Mouse (Mus musculus): ENCODE data around the gene Olfr974. TPM values are rescaled to one million over a fixed set of nuclear protein-coding genes. Genes with fewer than 3 reads are reported as not detected.
"Not testable (repeated sequence)": the region's sequence is repeated elsewhere in the genome, so short reads cannot be mapped to it uniquely, and the experiment has no call there.

Olfr974 gene
- total and polyA plus RNA-seq, 2 experiments = not detected

DNA sequence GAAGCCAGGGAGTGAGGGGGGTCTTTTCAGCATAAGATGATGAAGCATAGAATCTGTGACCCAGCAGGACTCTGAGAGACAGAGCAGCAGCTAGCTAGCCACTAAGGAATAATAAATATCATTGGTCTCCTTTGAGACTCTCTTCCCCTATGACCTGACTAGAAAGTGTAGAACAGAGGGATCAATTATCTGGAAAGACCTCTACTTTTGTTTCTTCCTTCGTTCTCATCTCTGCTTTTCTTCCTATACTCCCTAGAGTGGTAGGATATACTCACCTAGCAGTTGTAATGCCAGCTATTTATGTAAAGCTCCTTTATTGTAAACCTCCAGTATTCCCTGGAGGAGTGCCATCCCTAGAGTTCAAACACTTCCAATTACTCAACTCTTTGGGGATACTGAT is 14.6 kb downstream of the Olfr974 start, which contains the start of gene Olfr975:
Gene Olfr975, minus strand, starts transcription at position 101 of the 400 bp plus-strand sequence.
- H3K27me3 ChIP-seq (ENCODE audit: control insufficient read depth, insufficient read depth, low read length) = no peaks in the 10 kb centered on the region
- no peak within 1 kb of the TSS for H3K9ac ChIP-seq (ENCODE audit: low read depth, low read length)
- H3K27ac ChIP-seq (replicated peaks; ENCODE audit: insufficient read depth, low read depth, low read length) = no peak within 1 kb of the TSS
- no peaks in the 10 kb centered on the region for H3K36me3 ChIP-seq (ENCODE audit: control insufficient read depth, insufficient read depth, low read length)
- H3K79me2 ChIP-seq (ENCODE audit: control insufficient read depth, insufficient read depth, low read length) = no peaks in the 10 kb centered on the region
- no peak within 1 kb of the TSS for H3K4me3 ChIP-seq (ENCODE audit: insufficient read depth, low read depth, low read length)
- H3K4me1 ChIP-seq (ENCODE audit: control insufficient read depth, insufficient read depth, low read length) = no peaks in the 10 kb centered on the region
- TF ChIP-seq CTCF (IDR thresholded peaks at IDR 0.05; ENCODE audit: low read depth, low read length) (no peak), POLR2A (IDR thresholded peaks at IDR 0.05; ENCODE audit: extremely low read depth, insufficient read depth, low read length) (no peak)
- DNase-seq (ENCODE audit: extremely low read depth, low read depth, low spot score) = no peak
- 59% methylated on average over 1 of the region's 1 CpGs for WGBS

DNA sequence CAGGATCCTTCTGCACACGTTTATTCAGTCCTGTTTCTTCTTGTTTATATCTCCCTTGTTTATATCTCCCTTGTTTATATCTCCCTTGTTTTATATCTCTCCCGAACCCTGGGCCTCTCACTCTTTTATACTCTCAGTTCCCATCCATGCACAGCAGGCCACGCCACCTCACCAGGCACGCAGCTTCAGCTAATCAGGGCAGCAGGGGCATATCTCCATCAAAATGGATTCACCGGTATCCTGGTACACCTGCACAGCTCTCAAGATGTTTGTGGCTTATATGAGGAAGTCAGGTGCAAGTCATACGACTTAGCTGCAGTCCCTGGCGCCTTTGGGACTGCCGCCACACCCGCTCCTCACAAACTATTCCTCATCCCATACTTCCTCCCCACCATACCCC is 23.7 kb downstream of the Olfr974 start, which contains the start of gene Olfr976:
Gene Olfr976, minus strand, starts transcription at position 101 of the 400 bp plus-strand sequence.
- not testable (repeated sequence) for H3K9ac ChIP-seq (ENCODE audit: low read depth, low read length); H3K4me3 ChIP-seq (ENCODE audit: insufficient read depth, low read depth, low read length); H3K27me3 ChIP-seq (ENCODE audit: control insufficient read depth, insufficient read depth, low read length); DNase-seq (ENCODE audit: extremely low read depth, low read depth, low spot score); H3K4me1 ChIP-seq (ENCODE audit: control insufficient read depth, insufficient read depth, low read length); H3K36me3 ChIP-seq (ENCODE audit: control insufficient read depth, insufficient read depth, low read length); H3K27ac ChIP-seq (replicated peaks; ENCODE audit: insufficient read depth, low read depth, low read length); H3K79me2 ChIP-seq (ENCODE audit: control insufficient read depth, insufficient read depth, low read length)
- WGBS = 79% methylated on average over 8 of the region's 9 CpGs

DNA sequence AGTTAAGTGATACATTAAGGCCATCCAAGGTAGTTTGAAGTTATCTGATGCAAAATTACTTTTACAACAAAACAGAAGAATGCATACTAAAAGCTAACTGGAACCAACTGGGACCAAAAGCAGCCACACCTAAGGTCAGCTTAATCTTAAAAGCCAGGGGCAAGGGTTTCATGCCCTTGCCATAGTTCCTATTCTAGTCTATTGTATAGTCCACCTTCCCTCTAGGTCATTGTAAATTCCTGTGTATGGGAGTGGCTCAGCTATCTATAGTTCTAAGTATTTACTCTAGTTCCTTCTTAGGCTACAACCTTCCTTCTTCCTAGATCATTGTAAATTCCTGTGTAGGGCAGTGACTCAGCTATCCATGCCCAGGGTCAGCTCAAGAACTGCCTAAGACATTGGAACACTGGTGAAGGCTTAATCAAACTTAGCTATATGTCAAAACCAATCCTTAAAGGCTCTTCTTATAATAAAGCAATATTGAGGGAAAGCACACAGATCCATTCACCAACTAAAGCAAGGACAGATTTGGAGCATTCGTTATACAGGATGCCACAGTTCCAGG is 39.4 kb downstream of the Olfr974 start:
- not testable (repeated sequence) for H3K27ac ChIP-seq (replicated peaks; ENCODE audit: insufficient read depth, low read depth, low read length); H3K4me3 ChIP-seq (ENCODE audit: insufficient read depth, low read depth, low read length); H3K27me3 ChIP-seq (ENCODE audit: control insufficient read depth, insufficient read depth, low read length); H3K79me2 ChIP-seq (ENCODE audit: control insufficient read depth, insufficient read depth, low read length); DNase-seq (ENCODE audit: extremely low read depth, low read depth, low spot score); H3K4me1 ChIP-seq (ENCODE audit: control insufficient read depth, insufficient read depth, low read length); H3K36me3 ChIP-seq (ENCODE audit: control insufficient read depth, insufficient read depth, low read length); H3K9ac ChIP-seq (ENCODE audit: low read depth, low read length)
- 72% methylated on average over 1 of the region's 1 CpGs for WGBS

DNA sequence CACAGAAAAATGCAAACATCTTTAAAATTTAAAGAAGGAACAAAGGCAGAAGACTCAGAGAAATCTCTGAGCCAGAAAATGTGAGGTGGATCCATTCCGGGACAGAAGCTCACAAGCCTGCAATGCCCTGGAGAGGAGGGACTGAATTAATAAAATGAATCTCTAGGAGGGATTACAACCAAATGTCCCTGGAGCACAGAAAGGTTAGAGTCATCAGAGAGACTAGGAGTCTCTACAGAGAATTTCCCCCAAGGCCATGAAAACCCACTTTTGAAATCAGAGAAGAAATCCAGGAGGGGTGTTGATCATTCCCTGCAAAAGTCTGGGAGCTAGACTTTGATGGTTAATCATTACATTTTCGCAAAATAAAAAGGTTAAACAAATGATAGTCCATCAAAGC is 54.5 kb downstream of the Olfr974 start, which contains the start of gene Olfr978:
Gene Olfr978, plus strand, starts transcription at position 301 of the 400 bp plus-strand sequence.
- no peak within 1 kb of the TSS for H3K9ac ChIP-seq (ENCODE audit: low read depth, low read length)
- no peak within 1 kb of the TSS for H3K27ac ChIP-seq (replicated peaks; ENCODE audit: insufficient read depth, low read depth, low read length)
- no peak within 1 kb of the TSS for H3K4me3 ChIP-seq (ENCODE audit: insufficient read depth, low read depth, low read length)
- peaks cover 2% of the 10 kb centered on the region; the same call in 1 of the 2 replicates for H3K4me1 ChIP-seq (ENCODE audit: control insufficient read depth, insufficient read depth, low read length)
- no peaks in the 10 kb centered on the region for H3K79me2 ChIP-seq (ENCODE audit: control insufficient read depth, insufficient read depth, low read length)
- H3K36me3 ChIP-seq (ENCODE audit: control insufficient read depth, insufficient read depth, low read length) = no peaks in the 10 kb centered on the region
- H3K27me3 ChIP-seq (ENCODE audit: control insufficient read depth, insufficient read depth, low read length) = no peaks in the 10 kb centered on the region
- TF ChIP-seq CTCF (IDR thresholded peaks at IDR 0.05; ENCODE audit: low read depth, low read length) (no peak), POLR2A (IDR thresholded peaks at IDR 0.05; ENCODE audit: extremely low read depth, insufficient read depth, low read length) (no peak)
- DNase-seq (ENCODE audit: extremely low read depth, low read depth, low spot score) = no peak
- 31% methylated on average over 2 of the region's 2 CpGs for WGBS

Other genes starting within 250 kb of the Olfr974 start
- gene Olfr149, start 230.4 kb upstream of the Olfr974 start, total RNA-seq (2014; rRNA removed) = not detected in 2 replicates
- gene Olfr149, start 230.4 kb upstream of the Olfr974 start, polyA plus RNA-seq (2012; rRNA removed) = not detected in 2 replicates
- not detected in 2 replicates for gene Olfr965, start 226.1 kb upstream of the Olfr974 start, total RNA-seq (2014; rRNA removed)
- not detected in 2 replicates for gene Olfr965, start 226.1 kb upstream of the Olfr974 start, polyA plus RNA-seq (2012; rRNA removed)
- gene Olfr150, start 206.5 kb upstream of the Olfr974 start, total RNA-seq (2014; rRNA removed) = not detected in 2 replicates
- gene Olfr150, start 206.5 kb upstream of the Olfr974 start, polyA plus RNA-seq (2012; rRNA removed) = not detected in 2 replicates
- not detected in 2 replicates for gene Olfr967, start 191.3 kb upstream of the Olfr974 start, total RNA-seq (2014; rRNA removed)
- gene Olfr967, start 191.3 kb upstream of the Olfr974 start, polyA plus RNA-seq (2012; rRNA removed) = not detected in 2 replicates
- not detected in 2 replicates for gene Olfr968, start 154.2 kb upstream of the Olfr974 start, total RNA-seq (2014; rRNA removed)
- gene Olfr968, start 154.2 kb upstream of the Olfr974 start, polyA plus RNA-seq (2012; rRNA removed) = not detected in 2 replicates
- not detected in 2 replicates for gene Olfr969, start 146.6 kb upstream of the Olfr974 start, total RNA-seq (2014; rRNA removed)
- gene Olfr969, start 146.6 kb upstream of the Olfr974 start, polyA plus RNA-seq (2012; rRNA removed) = not detected in 2 replicates
- not detected in 2 replicates for gene Olfr970, start 128.6 kb upstream of the Olfr974 start, total RNA-seq (2014; rRNA removed)
- gene Olfr970, start 128.6 kb upstream of the Olfr974 start, polyA plus RNA-seq (2012; rRNA removed) = not detected in 2 replicates
- not detected in 2 replicates for gene Olfr971, start 100.6 kb upstream of the Olfr974 start, total RNA-seq (2014; rRNA removed)
- gene Olfr971, start 100.6 kb upstream of the Olfr974 start, polyA plus RNA-seq (2012; rRNA removed) = not detected in 2 replicates
- not detected in 2 replicates for gene Olfr972, start 71.1 kb upstream of the Olfr974 start, total RNA-seq (2014; rRNA removed)
- gene Olfr972, start 71.1 kb upstream of the Olfr974 start, polyA plus RNA-seq (2012; rRNA removed) = not detected in 2 replicates
- not detected in 2 replicates for gene Olfr229, start 30.2 kb upstream of the Olfr974 start, total RNA-seq (2014; rRNA removed)
- gene Olfr229, start 30.2 kb upstream of the Olfr974 start, polyA plus RNA-seq (2012; rRNA removed) = not detected in 2 replicates
- not detected in 2 replicates for gene Olfr975, start 14.5 kb downstream of the Olfr974 start, total RNA-seq (2014; rRNA removed)
- gene Olfr975, start 14.5 kb downstream of the Olfr974 start, polyA plus RNA-seq (2012; rRNA removed) = not detected in 2 replicates
- not detected in 2 replicates for gene Olfr976, start 23.6 kb downstream of the Olfr974 start, total RNA-seq (2014; rRNA removed)
- gene Olfr976, start 23.6 kb downstream of the Olfr974 start, polyA plus RNA-seq (2012; rRNA removed) = not detected in 2 replicates
- gene Olfr978, start 54.6 kb downstream of the Olfr974 start, total RNA-seq (2014; rRNA removed) = not detected in 2 replicates
- gene Olfr978, start 54.6 kb downstream of the Olfr974 start, polyA plus RNA-seq (2012; rRNA removed) = not detected in 2 replicates
- gene Olfr979, start 66.0 kb downstream of the Olfr974 start, total RNA-seq (2014; rRNA removed) = not detected in 2 replicates
- gene Olfr979, start 66.0 kb downstream of the Olfr974 start, polyA plus RNA-seq (2012; rRNA removed) = not detected in 2 replicates
- not detected in 2 replicates for gene Olfr980, start 72.1 kb downstream of the Olfr974 start, total RNA-seq (2014; rRNA removed)
- gene Olfr980, start 72.1 kb downstream of the Olfr974 start, polyA plus RNA-seq (2012; rRNA removed) = not detected in 2 replicates
- gene Olfr981, start 84.0 kb downstream of the Olfr974 start, total RNA-seq (2014; rRNA removed) = not detected in 2 replicates
- gene Olfr981, start 84.0 kb downstream of the Olfr974 start, polyA plus RNA-seq (2012; rRNA removed) = not detected in 2 replicates
- gene Olfr982, start 136.3 kb downstream of the Olfr974 start, total RNA-seq (2014; rRNA removed) = not detected in 2 replicates
- not detected in 2 replicates for gene Olfr982, start 136.3 kb downstream of the Olfr974 start, polyA plus RNA-seq (2012; rRNA removed)
- not detected in 2 replicates for gene Olfr983, start 156.1 kb downstream of the Olfr974 start, total RNA-seq (2014; rRNA removed)
- not detected in 2 replicates for gene Olfr983, start 156.1 kb downstream of the Olfr974 start, polyA plus RNA-seq (2012; rRNA removed)
- not detected in 2 replicates for gene Olfr984, start 176.7 kb downstream of the Olfr974 start, total RNA-seq (2014; rRNA removed)
- not detected in 2 replicates for gene Olfr984, start 176.7 kb downstream of the Olfr974 start, polyA plus RNA-seq (2012; rRNA removed)
- gene Olfr985, start 192.7 kb downstream of the Olfr974 start, total RNA-seq (2014; rRNA removed) = not detected in 2 replicates
- not detected in 2 replicates for gene Olfr985, start 192.7 kb downstream of the Olfr974 start, polyA plus RNA-seq (2012; rRNA removed)
- gene Tmem225, start 210.6 kb downstream of the Olfr974 start, total RNA-seq (2014; rRNA removed) = not detected in 2 replicates
- not detected in 2 replicates for gene Tmem225, start 210.6 kb downstream of the Olfr974 start, polyA plus RNA-seq (2012; rRNA removed)
- gene Olfr986, start 243.4 kb downstream of the Olfr974 start, total RNA-seq (2014; rRNA removed) = 0.09 TPM in 1 of 2 replicates, not detected in the other
- not detected in 2 replicates for gene Olfr986, start 243.4 kb downstream of the Olfr974 start, polyA plus RNA-seq (2012; rRNA removed)